Mouse (Mus musculus): Measurements from ENCODE around the gene Clspn. TPM values are rescaled to one million over a fixed set of nuclear protein-coding genes. Genes with fewer than 3 reads are reported as not detected.
A peak's percentile ranks its signal among the peaks of the same experiment; 100 is the strongest.

The Clspn gene
- total and polyA plus RNA-seq, 3 experiments, result 42.0 to 618 (median 64.0) TPM

- Histone ChIP-seq H3K79me2 (ENCODE audit: control insufficient read depth, insufficient read depth, low read length, poor library complexity) (no peaks in the 10 kb centered on the region), H3K4me1 (ENCODE audit: control insufficient read depth in 1 of 2, insufficient read depth in 2 of 2, low read length in 2 of 2) (no peaks in the 10 kb centered on the region), H3K27me3 (ENCODE audit: control insufficient read depth in 1 of 2, insufficient read depth in 2 of 2, low read length in 2 of 2) (no peaks in the 10 kb centered on the region; a peak in 3 of 4 replicates), H3K36me3 (ENCODE audit: control insufficient read depth in 1 of 2, insufficient read depth in 2 of 2, low read length in 2 of 2) (peaks cover 0 to 1% of the 10 kb centered on the region in 2 experiments; a peak in 1 of 4 replicates), H3K9ac (ENCODE audit: control insufficient read depth, low read depth, low read length, poor library complexity, severe bottlenecking) (no peak overlapping the region), H3K27ac (ENCODE audit: control insufficient read depth, low read depth, low read length) (no peak overlapping the region), H3K9me3 (replicated peaks; ENCODE audit: insufficient read depth, low read length) (no peaks in the 10 kb centered on the region), H3K4me3 (ENCODE audit: control insufficient read depth in 1 of 2, insufficient read depth in 1 of 2, low read depth in 2 of 2, low read length in 2 of 2) (no peak overlapping the region)
- TF ChIP-seq MAFK (IDR thresholded peaks at IDR 0.05; ENCODE audit: borderline replicate concordance, low read depth, low read length) (no peak), CHD2 (IDR thresholded peaks at IDR 0.05; ENCODE audit: low read length) (no peak), RAD21 (IDR thresholded peaks at IDR 0.05; ENCODE audit: low read depth, low read length) (no peak), USF1 (IDR thresholded peaks at IDR 0.05; ENCODE audit: low read depth, low read length) (no peak), RCOR1 (IDR thresholded peaks at IDR 0.05; ENCODE audit: low read depth, low read length) (no peak), EP300 (IDR thresholded peaks at IDR 0.05; ENCODE audit: low read depth in 1 of 2, low read length in 2 of 2) (no peak), TBP (IDR thresholded peaks at IDR 0.05; ENCODE audit: low read depth, low read length) (no peak), TAL1 (IDR thresholded peaks at IDR 0.05; ENCODE audit: low read length) (no peak), CTCF (IDR thresholded peaks at IDR 0.05 in 2 of 3, conservative IDR thresholded peaks at IDR 0.05 in 1 of 3; ENCODE audit: control insufficient read depth in 1 of 3, insufficient read depth in 1 of 3, low read depth in 2 of 3, low read length in 3 of 3, poor library complexity in 1 of 3, severe bottlenecking in 1 of 3) (no peak), ZMIZ1 (IDR thresholded peaks at IDR 0.05; ENCODE audit: low read depth, low read length) (no peak), MYC (IDR thresholded peaks at IDR 0.05; ENCODE audit: low read depth, low read length) (no peak), SIN3A (IDR thresholded peaks at IDR 0.05; ENCODE audit: low read length) (no peak), JUND (IDR thresholded peaks at IDR 0.05; ENCODE audit: low read depth, low read length) (no peak), USF2 (IDR thresholded peaks at IDR 0.05; ENCODE audit: borderline replicate concordance in 1 of 2, insufficient read depth in 1 of 2, low read depth in 1 of 2, low read length in 2 of 2) (no peak), MYB (IDR thresholded peaks at IDR 0.05; ENCODE audit: low read depth, low read length) (no peak), SMC3 (IDR thresholded peaks at IDR 0.05; ENCODE audit: low read depth, low read length) (no peak), MAX (IDR thresholded peaks at IDR 0.05; ENCODE audit: low read length) (no peak)
- DNase-seq (ENCODE audit: low read depth, low spot score), result no peak
Measured at GRCm38 (mm10) chr4:126627021-126627681, 70.4 kb downstream of the Clspn start.

GRCm38 (mm10) chr4:126631922-126632321 lies 75.2 kb downstream of the Clspn start:
- H3K36me3 ChIP-seq (ENCODE audit: control insufficient read depth in 1 of 2, insufficient read depth in 2 of 2, low read length in 2 of 2), result peaks cover 0 to 2% of the 10 kb centered on the region in 2 experiments; a peak in 1 of 4 replicates
- DNase-seq (ENCODE audit: low read depth, low spot score), result peak; percentile 40
- peaks cover 0 to 6% of the 10 kb centered on the region in 2 experiments; a peak in 1 of 4 replicates for H3K4me1 ChIP-seq (ENCODE audit: control insufficient read depth in 1 of 2, insufficient read depth in 2 of 2, low read length in 2 of 2)
- H3K27me3 ChIP-seq (ENCODE audit: control insufficient read depth in 1 of 2, insufficient read depth in 2 of 2, low read length in 2 of 2), result peaks cover 2 to 3% of the 10 kb centered on the region in 2 experiments; a peak in 3 of 4 replicates
- H3K79me2 ChIP-seq (ENCODE audit: control insufficient read depth, insufficient read depth, low read length, poor library complexity), result no peaks in the 10 kb centered on the region
- H3K9me3 ChIP-seq (replicated peaks; ENCODE audit: insufficient read depth, low read length), result no peaks in the 10 kb centered on the region
- H3K9ac ChIP-seq (ENCODE audit: control insufficient read depth, low read depth, low read length, poor library complexity, severe bottlenecking), result no peak overlapping the region
- no peak overlapping the region for H3K4me3 ChIP-seq (ENCODE audit: control insufficient read depth in 1 of 2, insufficient read depth in 1 of 2, low read depth in 2 of 2, low read length in 2 of 2)
- no peak overlapping the region for H3K27ac ChIP-seq (ENCODE audit: control insufficient read depth, low read depth, low read length)
- TF ChIP-seq ZMIZ1 (IDR thresholded peaks at IDR 0.05; ENCODE audit: low read depth, low read length) (no peak), MAFK (IDR thresholded peaks at IDR 0.05; ENCODE audit: borderline replicate concordance, low read depth, low read length) (no peak), GATA1 (IDR thresholded peaks at IDR 0.05; ENCODE audit: low read depth, low read length) (no peak), ZNF384 (IDR thresholded peaks at IDR 0.05; ENCODE audit: low read depth, low read length) (peak; percentile 86), POLR2AphosphoS5 (IDR thresholded peaks at IDR 0.05; ENCODE audit: borderline replicate concordance, low read depth, low read length) (no peak), CTCF (IDR thresholded peaks at IDR 0.05 in 2 of 3, conservative IDR thresholded peaks at IDR 0.05 in 1 of 3; ENCODE audit: control insufficient read depth in 1 of 3, insufficient read depth in 1 of 3, low read depth in 2 of 3, low read length in 3 of 3, poor library complexity in 1 of 3, severe bottlenecking in 1 of 3) (peak in 2 of 3 experiments; percentile 27 to 60; a peak in 4 of 6 replicates), SMC3 (IDR thresholded peaks at IDR 0.05; ENCODE audit: low read depth, low read length) (peak; percentile 48), HCFC1 (IDR thresholded peaks at IDR 0.05; ENCODE audit: low read depth, low read length) (no peak), RCOR1 (IDR thresholded peaks at IDR 0.05; ENCODE audit: low read depth, low read length) (no peak), USF2 (IDR thresholded peaks at IDR 0.05; ENCODE audit: borderline replicate concordance in 1 of 2, insufficient read depth in 1 of 2, low read depth in 1 of 2, low read length in 2 of 2) (no peak), EP300 (IDR thresholded peaks at IDR 0.05; ENCODE audit: low read depth in 1 of 2, low read length in 2 of 2) (no peak), POLR2A (IDR thresholded peaks at IDR 0.05; ENCODE audit: control insufficient read depth in 1 of 2, insufficient read depth in 1 of 2, low read depth in 1 of 2, low read length in 2 of 2, poor library complexity in 1 of 2) (no peak), TAL1 (IDR thresholded peaks at IDR 0.05; ENCODE audit: low read length) (no peak), UBTF (IDR thresholded peaks at IDR 0.05; ENCODE audit: borderline replicate concordance, insufficient read depth, low read depth, low read length) (no peak), ELF1 (IDR thresholded peaks at IDR 0.05; ENCODE audit: low read depth, low read length) (no peak), ZC3H11A (IDR thresholded peaks at IDR 0.05; ENCODE audit: low read depth, low read length) (peak; percentile 37; the same call in 1 of the 2 replicates), JUND (IDR thresholded peaks at IDR 0.05; ENCODE audit: low read depth, low read length) (no peak), CHD2 (IDR thresholded peaks at IDR 0.05; ENCODE audit: low read length) (no peak), MAX (IDR thresholded peaks at IDR 0.05; ENCODE audit: low read length) (no peak), CHD1 (IDR thresholded peaks at IDR 0.05; ENCODE audit: low read depth, low read length) (no peak), RAD21 (IDR thresholded peaks at IDR 0.05; ENCODE audit: low read depth, low read length) (peak; percentile 72), E2F4 (IDR thresholded peaks at IDR 0.05; ENCODE audit: borderline replicate concordance, low read depth, low read length) (no peak)

Data from MEL (cell line).